Mouse (Mus musculus) liver, adult 2 months (tissue): ENCODE results near the gene Gse1. TPM values are rescaled to one million over a fixed set of nuclear protein-coding genes. Genes with fewer than 3 reads are reported as not detected.

Experiments used
- DNase-seq: peaks from one replicate; pipeline ENCODE4 v3.0.0-alpha.2; 2011; ENCODE audit warnings: low read depth, low spot score; ENCODE audit errors: extremely low read depth
- H3K27ac ChIP-seq: fragments of 200-500 bp; replicated peaks from 2 replicates; pipeline ENCODE4 v1.5.1; 2012; ENCODE audit warnings: low read depth, mild to moderate bottlenecking, control low read depth, inconsistent platforms, low read length; ENCODE audit not compliant: insufficient read depth
- H3K27me3 ChIP-seq: fragments of 200-500 bp; 2 replicates; pipeline ENCODE4 v1.6.1; 2012; ENCODE audit warnings: mild to moderate bottlenecking, moderate library complexity, low read length, inconsistent platforms; ENCODE audit not compliant: control insufficient read depth, insufficient read depth
- H3K36me3 ChIP-seq: fragments of 200-500 bp; 2 replicates; pipeline ENCODE4 v1.6.1; 2012; ENCODE audit warnings: low read length, inconsistent platforms; ENCODE audit not compliant: control insufficient read depth, insufficient read depth
- H3K4me1 ChIP-seq: fragments of 200-500 bp; 2 replicates; pipeline ENCODE4 v1.6.1; 2011; ENCODE audit warnings: low read length; ENCODE audit not compliant: control insufficient read depth, insufficient read depth
- H3K4me3 ChIP-seq: fragments of 200-500 bp; 2 replicates; pipeline ENCODE4 v1.5.1; 2011; ENCODE audit warnings: low read depth, mild to moderate bottlenecking, control low read depth, low read length, moderate library complexity; ENCODE audit not compliant: insufficient read depth
- H3K79me2 ChIP-seq: fragments of 200-500 bp; 2 replicates; pipeline ENCODE4 v1.6.1; 2012; ENCODE audit warnings: inconsistent platforms, mild to moderate bottlenecking, low read length, moderate library complexity; ENCODE audit not compliant: control insufficient read depth, insufficient read depth
- H3K9ac ChIP-seq: fragments of 200-500 bp; 2 replicates; pipeline ENCODE4 v1.6.1; 2012; ENCODE audit warnings: low read depth, mild to moderate bottlenecking, control low read depth, inconsistent platforms, low read length
- CTCF ChIP-seq: fragments of 200-500 bp; IDR thresholded peaks from 2 replicates; pipeline ENCODE4 v1.5.1; 2011; ENCODE audit warnings: low read depth, low read length, control low read depth
- POLR2A ChIP-seq: fragments of 200-500 bp; IDR thresholded peaks from 2 replicates; pipeline ENCODE4 v1.6.1; 2011; ENCODE audit warnings: low read length, control low read depth; ENCODE audit not compliant: insufficient read depth; ENCODE audit errors: extremely low read depth
- whole genome bisulfite sequencing: fragments of 180-500 bp; shearing (Covaris S2); methylation state at CpG from one replicate; pipeline ENCODE4 v1.1.7; 2018; 5-methylcytosine and 5-hydroxymethylcytosine counted together
- polyA plus RNA-seq: library from polyadenylated mRNA; depleted of rRNA; stranded (reverse); fragments of >200 nt; gene quantifications from 2 replicates; pipeline ENCODE4 v1.2.3, GENCODE M21; 2012
- total RNA-seq: library from RNA; depleted of rRNA; stranded (reverse); fragments of >200 nt; gene quantifications from 2 replicates; pipeline ENCODE4 v1.2.3, GENCODE M21; 2014

Gse1 gene
- total and polyA plus RNA-seq, 2 experiments: 2.6 to 10.0 TPM

- peak; percentile 75 for DNase-seq
- Histone ChIP-seq H3K9ac (no peak overlapping the region), H3K4me3 (no peak overlapping the region), H3K27ac (peak overlapping the region; percentile 32; the same call in 1 of the 2 replicates), H3K36me3 (no peaks in the 10 kb centered on the region), H3K27me3 (no peaks in the 10 kb centered on the region), H3K4me1 (peaks cover 26% of the 10 kb centered on the region), H3K79me2 (no peaks in the 10 kb centered on the region; the same call in 1 of the 2 replicates)
- WGBS: 41% methylated on average over 7 of the region's 7 CpGs
- no peak for TF ChIP-seq CTCF
- no peak for TF ChIP-seq POLR2A
Observed at GRCm38 (mm10) chr8:120369956-120370355, 141.7 kb downstream of the Gse1 start.

- DNase-seq: no peak
- Histone ChIP-seq H3K79me2 (no peaks in the 10 kb centered on the region; the same call in 1 of the 2 replicates), H3K36me3 (no peaks in the 10 kb centered on the region), H3K4me1 (peaks cover 24% of the 10 kb centered on the region), H3K27me3 (no peaks in the 10 kb centered on the region), H3K4me3 (no peak overlapping the region), H3K9ac (no peak overlapping the region), H3K27ac (no peak overlapping the region)
- TF ChIP-seq POLR2A (no peak), CTCF (no peak)
- WGBS: 87% methylated on average over 4 of the region's 4 CpGs
Observed at GRCm38 (mm10) chr8:120370461-120370860, 142.2 kb downstream of the Gse1 start.

GRCm38 (mm10) chr8:120371146-120371545 is 142.9 kb downstream of the Gse1 start:
- Histone ChIP-seq H3K27me3 (no peaks in the 10 kb centered on the region), H3K4me1 (peaks cover 24% of the 10 kb centered on the region), H3K27ac (no peak overlapping the region), H3K4me3 (no peak overlapping the region), H3K36me3 (no peaks in the 10 kb centered on the region), H3K79me2 (no peaks in the 10 kb centered on the region; the same call in 1 of the 2 replicates), H3K9ac (no peak overlapping the region)
- TF ChIP-seq POLR2A: no peak
- TF ChIP-seq CTCF: no peak
- no peak for DNase-seq
- WGBS: 76% methylated on average over 5 of the region's 5 CpGs

- H3K4me3 ChIP-seq: no peak overlapping the region
- peaks cover 19% of the 10 kb centered on the region for H3K4me1 ChIP-seq
- H3K27ac ChIP-seq: no peak overlapping the region
- no peaks in the 10 kb centered on the region for H3K36me3 ChIP-seq
- TF ChIP-seq POLR2A: no peak
- no peak for DNase-seq
- WGBS: 83% methylated on average over 8 of the region's 8 CpGs
- no peaks in the 10 kb centered on the region for H3K27me3 ChIP-seq
- H3K79me2 ChIP-seq: no peaks in the 10 kb centered on the region; the same call in 1 of the 2 replicates
- H3K9ac ChIP-seq: no peak overlapping the region
Observed at GRCm38 (mm10) chr8:120371725-120372457, 143.6 kb downstream of the Gse1 start.

GRCm38 (mm10) chr8:120372684-120373083 is 144.4 kb downstream of the Gse1 start:
- Histone ChIP-seq H3K4me3 (no peak overlapping the region), H3K9ac (no peak overlapping the region), H3K36me3 (no peaks in the 10 kb centered on the region), H3K27ac (no peak overlapping the region), H3K27me3 (no peaks in the 10 kb centered on the region), H3K79me2 (no peaks in the 10 kb centered on the region; the same call in 1 of the 2 replicates), H3K4me1 (peaks cover 19% of the 10 kb centered on the region)
- no peak for DNase-seq
- TF ChIP-seq POLR2A (no peak), CTCF (no peak)
- 92% methylated on average over 6 of the region's 6 CpGs for WGBS

- TF ChIP-seq CTCF: no peak
- no peak for TF ChIP-seq POLR2A
- no peak overlapping the region for H3K9ac ChIP-seq
- 43% methylated on average over 3 of the region's 3 CpGs for WGBS
Observed at GRCm38 (mm10) chr8:120373621-120374020, 145.4 kb downstream of the Gse1 start.

More at GRCm38 (mm10) chr8:120373621-120374020, 145.4 kb downstream of the Gse1 start:
- peak; percentile 80 for DNase-seq
- Histone ChIP-seq H3K27ac (no peak overlapping the region), H3K36me3 (no peaks in the 10 kb centered on the region), H3K4me3 (no peak overlapping the region), H3K27me3 (no peaks in the 10 kb centered on the region), H3K4me1 (peaks cover 18% of the 10 kb centered on the region), H3K79me2 (no peaks in the 10 kb centered on the region; the same call in 1 of the 2 replicates)
